Mouse (Mus musculus): ENCODE measurements around the gene Olfr52.
"Not testable (repeated sequence)": the region's sequence is repeated elsewhere in the genome, so short reads cannot be mapped to it uniquely, and the experiment has no call there.

Olfr52 gene

DNA sequence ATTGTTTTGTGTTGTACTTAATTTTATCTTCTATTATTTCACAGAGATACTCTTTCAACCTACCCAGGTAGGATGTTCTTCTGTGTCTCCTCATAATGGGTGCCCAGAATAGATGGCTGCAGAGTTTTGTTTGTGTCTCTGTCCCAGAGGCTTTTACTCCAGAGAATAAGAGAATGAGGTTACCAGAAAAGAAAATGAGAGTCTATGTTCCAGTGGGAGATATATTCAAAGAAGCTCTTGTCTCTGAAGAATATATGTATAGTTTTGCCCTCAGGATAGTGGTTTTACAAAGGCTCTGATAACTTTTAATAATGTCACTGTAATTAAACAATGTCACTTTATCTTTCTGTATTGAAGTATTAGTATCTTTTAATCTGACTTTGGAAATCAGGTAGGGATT lies at the start of gene Olfr52:
TSS of gene Olfr52 (minus strand) at position 101 of the 400 bp plus-strand sequence.
- no peak for DNase-seq

DNA sequence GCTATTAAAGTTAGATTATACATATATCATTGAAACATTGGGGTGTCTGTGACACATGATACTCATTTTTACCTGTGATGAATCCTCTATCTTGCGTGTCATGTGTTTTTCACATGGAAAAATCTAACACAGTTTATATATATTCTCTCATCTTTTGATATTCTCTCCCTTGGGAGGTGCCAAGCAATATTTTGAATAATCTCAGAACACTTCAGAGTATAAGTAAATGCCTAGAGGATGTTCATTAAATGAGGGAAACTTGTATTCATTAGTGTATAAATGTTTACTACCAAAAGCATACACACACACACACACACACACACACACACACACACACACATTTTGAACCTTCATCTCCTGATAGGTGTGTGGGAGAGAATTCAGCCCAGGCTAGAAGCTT lies 45.8 kb upstream of the Olfr52 start, which contains the start of gene Olfr1047:
TSS of gene Olfr1047 (minus strand) at position 101 of the 400 bp plus-strand sequence.
- DNase-seq: no peak

DNA sequence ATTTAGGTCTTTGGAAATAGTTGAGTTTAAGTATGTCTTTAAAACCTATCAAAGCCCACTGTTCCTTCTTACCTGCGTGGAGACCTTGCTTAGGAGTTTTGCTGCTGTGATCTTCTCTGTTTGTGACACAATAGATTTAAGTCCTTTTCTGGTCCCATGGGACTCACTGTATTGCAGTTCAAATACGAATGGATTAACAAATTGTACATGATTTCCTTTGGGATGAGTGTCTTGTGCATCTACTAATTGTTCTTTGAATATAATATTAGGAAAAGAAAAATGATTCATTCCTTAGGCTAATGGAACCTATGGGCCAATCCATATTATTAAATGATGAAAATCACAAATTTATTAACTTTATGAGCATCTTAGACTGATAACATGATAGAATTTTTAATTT lies 33.7 kb upstream of the Olfr52 start, which contains the start of gene Olfr1046:
TSS of gene Olfr1046 (minus strand) at position 101 of the 400 bp plus-strand sequence.
- no peak for DNase-seq

DNA sequence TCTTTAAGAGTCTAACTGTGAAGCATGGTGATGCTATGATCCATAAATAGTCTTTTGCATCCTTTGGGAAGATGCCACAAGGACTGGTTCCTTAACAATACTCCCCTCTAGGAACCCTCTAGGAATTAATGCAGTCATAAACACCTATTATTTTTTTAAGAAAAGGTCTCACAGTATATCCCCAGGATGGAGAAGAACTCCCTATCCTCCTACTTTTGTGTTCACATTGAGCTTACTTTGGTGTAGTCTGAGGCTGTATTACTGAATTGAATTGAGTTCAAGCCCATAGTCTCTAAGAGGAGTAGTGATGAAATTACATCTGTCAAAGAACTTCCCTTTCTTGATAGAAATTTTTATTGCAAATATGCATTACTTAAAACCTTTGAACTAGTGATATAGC lies 17.4 kb upstream of the Olfr52 start, which contains the start of gene Olfr1045:
TSS of gene Olfr1045 (minus strand) at position 101 of the 400 bp plus-strand sequence.
- no peak for DNase-seq

DNA sequence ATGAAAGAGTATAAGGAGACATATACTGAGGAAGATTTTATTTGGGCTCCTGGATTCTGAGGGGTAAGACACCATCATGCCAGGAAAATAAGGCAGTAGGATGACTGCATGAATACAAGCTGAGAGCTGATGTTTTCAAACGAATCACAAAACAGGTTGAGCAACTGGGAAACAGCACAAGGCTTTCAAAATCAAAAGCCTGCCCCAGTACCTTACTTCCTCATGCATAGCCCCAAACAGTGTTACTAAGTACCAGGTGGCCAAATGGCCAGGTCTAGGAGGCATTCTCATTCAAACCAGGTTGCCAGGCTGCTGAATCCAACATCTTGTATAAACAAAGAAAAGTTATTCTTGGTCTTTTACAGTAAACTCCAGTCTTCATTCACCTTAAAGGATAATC lies 10.4 kb upstream of the Olfr52 start:
- DNase-seq: no peak

DNA sequence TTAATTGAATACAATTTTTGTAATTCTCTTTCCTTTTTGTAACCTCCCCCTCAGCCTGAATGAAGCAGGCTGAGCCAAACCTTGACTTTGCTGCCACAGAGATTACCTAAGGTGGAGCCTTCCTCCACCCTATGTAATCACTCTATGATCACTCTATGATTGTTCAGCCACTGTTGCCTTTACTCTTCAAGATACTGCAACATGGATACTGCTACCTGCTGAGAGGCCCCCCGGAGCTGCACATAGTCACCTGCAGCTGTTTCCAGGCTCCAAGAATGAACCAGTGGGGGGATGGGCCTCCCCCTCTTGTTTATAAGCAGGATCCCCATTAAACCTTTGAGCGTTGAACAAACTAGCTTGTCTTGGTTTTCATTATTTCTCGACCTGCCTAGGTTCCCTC lies 5.5 kb downstream of the Olfr52 start:
- peak in 1 of 2 experiments; percentile 0 for DNase-seq

DNA sequence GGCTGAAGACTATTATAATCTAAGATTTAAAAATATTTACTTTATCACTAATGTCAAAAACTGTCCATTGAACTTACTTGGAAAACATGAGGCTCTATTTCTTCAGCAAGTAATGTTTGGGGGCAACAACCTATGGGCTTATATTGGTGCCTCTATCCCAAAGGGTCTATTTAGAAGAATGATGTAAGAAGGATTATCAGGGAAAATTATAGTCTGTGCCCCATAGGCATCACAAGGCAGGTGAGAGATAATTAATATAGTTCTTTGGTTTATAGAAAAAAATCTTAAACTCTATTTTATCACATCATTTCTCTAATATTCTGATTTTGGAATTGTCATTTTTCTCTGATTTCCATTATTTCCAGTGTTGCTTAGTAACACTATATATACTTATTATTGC lies 7.8 kb downstream of the Olfr52 start, which contains the start of gene Olfr1044:
TSS of gene Olfr1044 (minus strand) at position 101 of the 400 bp plus-strand sequence.
- DNase-seq: no peak

DNA sequence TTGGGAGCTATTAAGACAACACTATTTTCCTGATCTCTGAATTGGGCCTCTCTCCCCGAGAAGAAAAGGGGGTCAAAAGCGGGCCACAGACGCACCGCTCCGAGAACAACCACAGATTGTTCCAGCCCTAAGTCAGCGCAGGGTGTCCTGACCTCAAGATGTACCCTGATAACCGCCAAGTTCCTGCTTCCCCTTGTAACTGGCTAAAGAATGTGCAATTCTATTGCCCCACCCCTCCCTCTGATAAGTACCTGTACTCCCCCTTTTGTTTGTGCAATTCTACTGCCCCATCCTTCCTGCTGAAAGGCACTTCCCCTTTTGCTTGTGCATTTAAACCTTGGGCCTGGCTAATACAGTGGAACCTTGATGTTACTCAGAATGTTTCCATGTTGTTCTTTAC lies 10.1 kb downstream of the Olfr52 start:
- DNase-seq: not testable (repeated sequence)

DNA sequence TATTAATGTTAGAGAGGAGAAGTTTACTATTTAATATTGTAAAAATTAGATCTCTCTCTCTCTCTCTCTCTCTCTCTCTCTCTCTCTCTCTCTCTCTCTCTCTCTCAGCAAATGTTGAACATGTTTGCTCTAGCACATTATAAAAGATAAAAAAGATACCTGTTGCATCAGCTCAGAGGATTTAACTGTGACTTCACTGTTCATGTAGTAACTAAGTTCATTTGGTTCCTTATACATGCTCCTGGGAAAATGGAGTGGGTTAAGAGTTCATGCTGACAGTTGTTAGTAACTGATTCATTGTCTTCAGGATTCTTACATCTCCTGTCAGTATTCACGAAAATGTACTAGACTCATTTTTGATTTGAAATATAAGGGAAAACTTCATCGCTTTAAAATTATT lies 18.1 kb downstream of the Olfr52 start, which contains the start of gene Olfr1043:
TSS of gene Olfr1043 (minus strand) at position 101 of the 400 bp plus-strand sequence.
- no peak for DNase-seq

DNA sequence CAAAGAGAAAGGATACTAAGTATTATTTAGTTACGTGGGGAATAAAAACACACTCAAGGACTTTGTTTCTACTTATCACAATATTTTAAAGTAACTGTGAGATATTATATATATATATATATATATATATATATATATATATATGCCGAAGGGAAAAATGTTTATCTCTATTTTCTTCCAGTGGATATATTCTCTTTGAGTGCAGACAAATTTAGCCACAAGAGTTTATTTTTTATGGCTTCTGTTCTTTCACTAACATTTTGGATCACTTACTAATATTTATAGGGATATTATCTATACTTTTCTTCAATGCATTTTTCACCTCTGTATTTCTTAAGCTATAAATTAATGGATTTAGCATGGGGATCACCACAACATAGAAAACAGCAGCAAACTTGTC lies 23.7 kb downstream of the Olfr52 start, which contains the start of gene Olfr1042:
TSS of gene Olfr1042 (minus strand) at position 101 of the 400 bp plus-strand sequence.
- no peak for DNase-seq

DNA sequence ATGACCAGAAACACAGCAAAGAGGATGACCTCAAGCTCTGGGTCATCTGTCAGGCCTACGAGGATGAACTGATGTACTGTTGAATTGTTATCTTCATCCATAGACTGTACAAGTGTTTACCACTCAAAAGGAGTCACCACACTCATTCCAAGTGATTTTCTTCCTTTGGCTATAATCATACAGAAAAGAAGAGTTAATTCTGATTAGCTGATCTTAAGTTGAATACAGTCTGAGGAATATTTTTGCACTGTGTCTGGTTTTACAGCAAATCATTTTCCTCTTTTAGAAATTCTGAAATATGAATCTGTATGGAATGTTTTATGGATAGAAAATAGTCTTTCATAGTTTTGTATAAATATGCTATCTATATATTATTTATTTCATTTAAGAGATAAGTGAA lies 38.9 kb downstream of the Olfr52 start, which contains the start of gene Olfr1040:
TSS of gene Olfr1040 (minus strand) at position 101 of the 400 bp plus-strand sequence.
- no peak for DNase-seq

DNA sequence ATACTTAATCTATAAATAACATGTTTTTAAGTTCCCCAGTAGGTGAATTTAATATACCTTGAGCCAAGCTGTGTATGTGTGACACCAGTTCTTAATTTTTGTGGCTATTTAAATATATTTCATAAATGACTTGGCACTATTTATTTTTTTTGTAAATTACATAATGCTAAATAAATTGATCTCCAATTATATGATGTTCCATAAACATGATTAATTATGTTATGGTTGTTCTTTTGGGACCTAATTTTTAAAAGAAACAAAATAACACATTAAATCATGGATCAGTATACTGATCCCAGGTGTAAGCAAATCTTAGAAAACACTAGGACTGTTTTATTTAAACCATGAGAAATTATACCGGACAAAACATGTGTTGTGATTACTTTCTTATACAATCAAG lies 49.7 kb downstream of the Olfr52 start, which contains the start of gene Olfr1039:
TSS of gene Olfr1039 (minus strand) at position 101 of the 400 bp plus-strand sequence.
- DNase-seq: no peak

Measured in cerebellum, postnatal 10 days (tissue).